Mouse (Mus musculus): ENCODE data around the gene Gm30191.

GRCm38 (mm10) chr4:134251241-134252130, 4.8 kb downstream of the Gm30191 start:
- no peak for TF ChIP-seq RAD21 (IDR thresholded peaks at IDR 0.05; ENCODE audit: low read depth, low read length)
- TF ChIP-seq CTCF (conservative IDR thresholded peaks at IDR 0.05 in 1 of 2, IDR thresholded peaks at IDR 0.05 in 1 of 2; ENCODE audit: low read depth in 2 of 2, low read length in 2 of 2): no peak
- no peak for TF ChIP-seq MAX (IDR thresholded peaks at IDR 0.05; ENCODE audit: low read length)
- TF ChIP-seq MAZ (IDR thresholded peaks at IDR 0.05; ENCODE audit: low read depth, low read length): no peak
- TF ChIP-seq EP300 (IDR thresholded peaks at IDR 0.05; ENCODE audit: low read length): no peak
- TF ChIP-seq IRF4 (IDR thresholded peaks at IDR 0.05; ENCODE audit: low read depth, low read length): no peak
- TF ChIP-seq USF2 (conservative IDR thresholded peaks at IDR 0.05; ENCODE audit: low read depth, low read length): no peak
- TF ChIP-seq CHD1 (IDR thresholded peaks at IDR 0.05; ENCODE audit: low read depth, low read length): no peak
- TF ChIP-seq TBP (conservative IDR thresholded peaks at IDR 0.05; ENCODE audit: low read depth, low read length): no peak
- TF ChIP-seq RCOR1 (conservative IDR thresholded peaks at IDR 0.05; ENCODE audit: low read depth, low read length): no peak
- no peak for TF ChIP-seq TCF12 (IDR thresholded peaks at IDR 0.05; ENCODE audit: low read depth, low read length)
- TF ChIP-seq KAT2A (IDR thresholded peaks at IDR 0.05; ENCODE audit: insufficient replicate concordance, low read length): no peak
- no peak for TF ChIP-seq POLR2A (IDR thresholded peaks at IDR 0.05; ENCODE audit: low read depth, low read length)
- TF ChIP-seq ZMIZ1 (IDR thresholded peaks at IDR 0.05; ENCODE audit: low read depth, low read length): no peak

All from CH12.LX (cell line).